Mouse (Mus musculus) layer of hippocampus, adult 2 months (tissue): Measurements from ENCODE around the gene Sfmbt2. TPM values are rescaled to one million over a fixed set of nuclear protein-coding genes. Genes with fewer than 3 reads are reported as not detected.
A peak's percentile ranks its signal among the peaks of the same experiment; 100 is the strongest.

Source experiments
- DNase-seq, 2 experiments: peaks; one replicate each; pipeline ENCODE4 v3.0.0; 2022; ENCODE audit warnings: low spot score in 2 of 2
- H3K27ac ChIP-seq: fragments of 200-600 bp; 2 replicates; pipeline ENCODE4 v1.8.1; 2022
- H3K4me3 ChIP-seq: fragments of 200-600 bp; 2 replicates; pipeline ENCODE4 v1.8.1; 2022; ENCODE audit warnings: mild to moderate bottlenecking
- CTCF ChIP-seq: fragments of 200-600 bp; conservative IDR thresholded peaks from 2 replicates; pipeline ENCODE4 v1.8.1; 2022; ENCODE audit warnings: antibody characterized with exemption, mild to moderate bottlenecking, moderate library complexity
- total RNA-seq, 2 experiments: library from RNA; stranded (reverse); gene quantifications; 2 replicates each; pipeline ENCODE4 v1.2.3; 2021

The Sfmbt2 gene
- total RNA-seq, 2 experiments from 2014 or later = 3.6 to 4.3 TPM

DNA sequence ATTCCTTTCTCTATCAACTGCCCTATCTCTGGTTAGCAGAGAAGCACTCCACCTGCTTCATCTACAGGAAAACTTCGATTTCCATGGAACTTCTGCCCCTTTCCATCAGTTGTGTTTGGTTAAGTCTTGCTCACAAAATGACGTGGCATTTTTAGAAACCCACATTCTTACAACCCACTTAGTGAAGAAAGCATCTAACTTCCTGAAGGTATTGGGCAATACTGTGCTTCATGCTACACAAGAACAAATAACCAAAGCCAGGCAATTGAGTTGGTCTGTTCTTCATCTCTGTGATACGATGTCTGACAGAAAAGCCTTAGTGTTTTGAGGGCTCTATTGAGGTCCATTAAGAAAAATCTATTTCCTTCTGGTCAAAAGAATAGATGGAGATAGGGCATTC is 17.4 kb upstream of the Sfmbt2 start:
- Histone ChIP-seq H3K27ac (no peak overlapping the region), H3K4me3 (no peak overlapping the region)
- no peak for DNase-seq
- no peak for TF ChIP-seq CTCF

DNA sequence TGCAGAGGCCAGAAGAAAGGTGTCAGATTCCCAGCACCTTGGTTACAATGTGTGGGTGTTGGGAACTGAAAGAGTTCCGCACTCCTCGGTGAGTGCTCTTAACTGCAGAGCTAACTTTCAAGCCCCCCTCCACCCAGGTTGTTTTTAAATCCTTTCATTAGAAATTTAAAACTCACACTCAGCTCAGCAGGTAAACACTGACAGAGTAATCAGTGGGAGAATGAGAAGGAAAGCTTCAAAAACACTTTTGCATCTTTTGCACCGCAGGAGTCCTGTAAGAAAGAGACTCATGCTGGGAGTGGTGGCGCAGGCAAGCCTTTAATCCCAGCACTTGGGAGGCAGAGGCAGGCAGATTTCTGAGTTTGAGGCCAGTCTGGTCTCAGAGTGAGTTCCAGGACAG is 16.4 kb upstream of the Sfmbt2 start:
- Histone ChIP-seq H3K27ac (no peak overlapping the region), H3K4me3 (no peak overlapping the region)
- no peak for DNase-seq
- no peak for TF ChIP-seq CTCF

DNA sequence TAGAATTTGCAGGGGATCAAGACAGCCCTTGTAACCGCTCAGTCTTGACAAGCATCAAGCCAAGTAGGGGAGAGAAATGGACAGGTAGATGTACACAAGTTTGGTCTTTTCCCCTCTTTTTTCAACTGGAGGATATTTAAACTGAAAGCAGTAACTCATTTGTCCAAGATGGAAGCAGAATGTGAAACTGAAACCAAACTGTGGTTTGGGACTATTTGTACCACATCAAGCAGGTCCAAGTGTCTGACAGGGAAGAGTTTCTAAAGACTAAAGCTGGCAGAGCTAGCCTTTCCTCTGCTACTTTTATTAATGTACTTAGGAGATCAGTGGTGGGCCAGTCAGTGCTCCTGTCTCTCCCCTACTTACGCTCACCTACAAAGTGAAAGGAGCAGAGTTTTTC is 10.4 kb upstream of the Sfmbt2 start:
- no peak overlapping the region for H3K27ac ChIP-seq
- no peak for TF ChIP-seq CTCF
- H3K4me3 ChIP-seq = no peak overlapping the region
- DNase-seq = no peak

DNA sequence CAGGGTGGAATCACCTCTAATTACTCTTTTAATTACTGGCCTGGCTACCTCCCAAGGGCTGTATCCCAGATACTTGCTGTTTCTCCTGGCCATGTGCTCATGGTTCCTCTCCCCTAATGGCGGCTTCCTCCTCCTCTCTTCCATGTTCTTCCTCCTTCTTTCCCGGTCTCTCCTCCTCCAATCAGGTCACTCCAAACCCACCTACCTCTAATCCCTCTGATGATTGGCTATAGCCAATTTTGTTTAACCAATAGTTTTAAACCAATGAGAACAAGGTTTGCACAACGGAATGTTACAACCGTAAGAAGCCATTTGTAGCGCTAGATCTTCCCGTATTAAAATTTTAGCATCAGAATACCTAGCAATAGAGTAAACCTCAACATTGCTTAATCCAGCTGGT is 5.2 kb upstream of the Sfmbt2 start:
- no peak for DNase-seq
- H3K27ac ChIP-seq = no peak overlapping the region
- TF ChIP-seq CTCF = no peak
- no peak overlapping the region for H3K4me3 ChIP-seq

DNA sequence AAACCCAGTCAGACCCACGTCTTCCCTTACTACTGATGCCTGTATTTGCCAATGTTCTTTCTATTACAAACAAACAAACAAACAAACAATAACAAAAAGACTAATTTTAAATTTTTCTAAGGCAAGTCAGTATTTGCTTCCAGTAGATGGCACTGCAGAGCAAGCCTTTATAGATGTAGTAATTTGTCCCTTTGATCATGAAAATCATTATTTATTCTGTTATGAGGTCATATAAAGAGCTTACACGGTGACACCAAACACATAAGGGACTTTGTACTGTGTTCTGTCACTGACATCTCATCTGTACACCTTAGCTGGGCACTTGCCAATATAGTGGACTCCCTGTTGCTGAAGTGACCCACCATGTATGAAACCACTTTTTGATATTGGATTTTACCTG is 4.0 kb upstream of the Sfmbt2 start:
- no peak overlapping the region for H3K27ac ChIP-seq
- DNase-seq = no peak
- peak; percentile 91 for TF ChIP-seq CTCF
- no peak overlapping the region for H3K4me3 ChIP-seq

DNA sequence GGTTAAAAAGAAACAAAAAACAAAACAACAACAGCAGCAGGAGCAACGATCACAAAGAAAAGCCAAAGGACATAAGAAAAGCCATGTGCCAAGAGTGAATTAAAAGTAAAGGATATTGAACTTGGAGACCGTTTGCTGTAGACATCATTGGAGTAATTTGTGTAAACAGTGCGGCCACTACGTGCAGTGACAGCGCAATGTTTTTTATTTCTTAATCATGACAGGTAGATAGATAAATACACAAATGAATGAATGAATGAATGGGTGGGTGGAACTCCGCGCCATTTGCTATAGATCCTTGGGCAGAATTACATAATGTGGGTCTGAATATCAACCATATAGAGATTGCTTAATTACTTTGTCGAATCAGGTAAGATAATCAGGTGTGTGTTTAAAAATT is 634 bp upstream of the Sfmbt2 start:
- no peak for DNase-seq
- no peak overlapping the region for H3K4me3 ChIP-seq
- TF ChIP-seq CTCF = no peak
- H3K27ac ChIP-seq = no peak overlapping the region

DNA sequence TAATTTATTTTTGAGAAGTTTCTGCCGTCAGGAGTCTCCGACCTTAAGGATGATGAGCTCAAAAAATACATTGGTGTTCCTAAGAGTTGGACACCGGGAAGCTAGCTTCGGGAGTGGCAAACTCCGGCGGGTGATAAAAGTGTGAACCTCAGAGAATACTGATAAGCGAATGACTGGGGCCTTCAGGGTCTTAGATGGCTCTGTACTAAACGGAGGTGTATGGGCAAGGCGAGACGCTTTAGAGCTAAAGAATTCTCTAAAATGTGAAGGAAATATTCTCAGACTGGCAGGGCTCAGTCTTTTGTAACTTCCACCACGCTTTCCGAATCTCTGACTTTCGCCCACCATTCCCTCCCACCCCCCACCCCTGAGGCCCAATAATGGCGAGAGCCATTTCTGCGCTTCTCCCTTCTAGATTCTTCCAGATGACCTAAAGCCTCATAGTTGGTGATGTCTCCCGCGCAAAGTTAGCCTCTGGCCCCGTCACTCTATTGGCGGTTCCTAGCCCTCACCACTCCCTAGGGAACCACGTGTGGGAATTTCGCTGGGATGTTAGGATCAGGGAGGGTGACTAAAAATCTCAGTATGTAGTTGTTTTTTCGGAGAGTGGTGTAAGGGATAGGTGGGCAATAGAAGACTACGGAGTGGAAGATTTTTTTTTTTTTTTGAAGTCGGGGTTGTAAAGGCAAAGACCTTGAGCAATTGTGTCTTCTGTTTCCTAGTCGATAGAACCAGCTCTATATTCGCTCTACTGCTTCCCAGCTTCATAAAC is 563 bp downstream of the Sfmbt2 start:
- no peak overlapping the region for H3K4me3 ChIP-seq
- no peak for DNase-seq
- no peak for TF ChIP-seq CTCF

DNA sequence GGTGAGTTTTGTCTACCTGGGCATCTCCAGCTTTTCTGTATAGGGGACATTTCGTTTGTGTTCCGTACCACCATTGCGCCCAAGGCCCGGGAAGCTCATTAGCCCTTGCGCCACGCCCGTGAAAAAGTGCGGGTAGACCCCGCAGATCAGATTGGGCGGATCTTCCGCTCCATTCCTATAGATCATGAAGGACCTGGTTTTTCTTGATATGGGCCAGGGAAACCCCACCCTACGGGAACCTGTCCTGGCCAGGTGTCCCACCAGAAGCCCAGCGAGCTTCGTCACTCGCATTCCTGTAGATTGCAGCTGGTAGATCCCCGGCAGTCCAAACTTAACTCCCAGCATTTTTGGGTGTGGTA is 1.1 kb downstream of the Sfmbt2 start:
- H3K27ac ChIP-seq = no peak overlapping the region
- H3K4me3 ChIP-seq = no peak overlapping the region
- TF ChIP-seq CTCF = no peak
- no peak for DNase-seq

More for the DNA sequence above, 563 bp downstream of the Sfmbt2 start:
- no peak overlapping the region for H3K27ac ChIP-seq

DNA sequence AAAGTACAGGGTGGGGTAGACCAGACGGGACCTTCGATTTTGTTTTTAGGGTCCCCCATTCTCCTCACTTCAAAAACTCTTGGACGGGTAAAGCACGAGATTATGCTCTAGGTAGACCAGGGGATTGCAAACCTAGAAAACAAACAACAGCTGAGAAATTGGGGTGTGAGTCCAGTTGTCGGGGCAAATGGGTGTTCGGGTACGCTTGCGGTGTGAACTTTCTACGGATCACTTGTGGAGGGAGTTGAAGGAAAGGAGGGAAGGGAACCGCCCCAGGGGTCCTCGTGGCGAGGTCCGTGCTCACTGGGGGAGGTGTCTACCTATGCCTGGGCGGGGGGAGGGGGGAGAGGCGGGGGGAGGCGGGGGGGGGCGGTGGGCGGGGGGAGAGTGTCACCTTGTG is 1.6 kb downstream of the Sfmbt2 start:
- no peak for DNase-seq
- H3K27ac ChIP-seq = no peak overlapping the region
- no peak overlapping the region; the same call in 1 of the 2 replicates for H3K4me3 ChIP-seq
- no peak for TF ChIP-seq CTCF

DNA sequence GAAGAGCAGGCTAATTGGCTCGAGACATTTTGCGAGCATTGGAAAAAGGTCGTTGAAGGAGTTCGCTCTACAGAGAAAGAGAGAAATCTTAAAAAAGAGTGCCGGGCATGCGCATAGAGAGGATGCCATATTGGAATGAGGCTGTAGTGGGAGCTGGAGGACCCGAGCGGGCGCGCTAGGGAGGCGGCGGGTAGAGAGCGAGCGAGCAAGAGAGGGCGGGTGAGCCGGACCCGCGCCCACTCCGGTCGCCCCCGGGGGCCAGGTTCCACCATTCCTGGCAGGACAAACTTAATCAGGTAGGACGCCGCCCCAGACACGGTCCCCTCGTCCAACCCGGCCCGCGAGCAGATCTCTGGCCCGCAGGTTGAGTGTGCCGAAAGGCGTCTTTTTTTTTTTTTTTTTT is 2.0 kb downstream of the Sfmbt2 start:
- Histone ChIP-seq H3K4me3 (peak overlapping the region; percentile 75), H3K27ac (no peak overlapping the region)
- peak; percentile 66 for TF ChIP-seq CTCF
- DNase-seq = peak; percentile 58 to 69

DNA sequence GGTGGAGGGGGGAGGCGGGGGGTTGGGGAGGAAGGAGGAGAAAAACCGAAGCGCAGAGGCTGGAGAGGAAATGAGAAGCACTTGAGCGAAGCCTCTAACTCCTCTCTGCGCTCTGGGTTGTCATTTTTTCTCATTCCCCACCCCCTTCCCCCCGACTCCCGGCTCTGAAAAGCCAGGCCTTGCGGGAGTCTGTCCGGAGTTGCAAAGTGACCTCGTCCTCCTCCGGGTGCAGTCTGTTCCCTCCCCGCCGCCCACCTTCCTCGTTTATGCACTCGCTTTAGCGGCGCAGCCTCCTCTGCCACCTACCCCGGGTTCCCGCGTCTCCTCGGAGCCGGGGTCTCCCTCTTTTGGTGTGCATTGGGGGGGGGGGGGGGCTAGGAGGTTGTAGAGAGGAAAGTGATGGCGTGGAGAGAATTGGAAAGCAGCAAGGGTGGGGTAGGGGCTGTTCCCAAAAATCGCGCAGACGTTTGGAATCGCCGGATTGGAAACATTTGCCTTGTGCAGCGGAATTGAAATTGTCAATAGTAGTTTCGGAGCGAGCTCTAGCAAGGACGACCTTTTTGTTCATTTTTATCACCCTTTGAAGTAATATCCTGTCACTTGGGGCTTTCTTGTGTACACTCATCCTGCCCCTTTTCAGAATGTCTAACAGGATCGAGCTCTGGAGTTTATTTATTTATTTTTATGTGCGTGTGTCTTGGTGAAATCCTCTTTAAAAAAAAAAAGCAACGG is 2.6 kb downstream of the Sfmbt2 start:
- DNase-seq = no peak
- Histone ChIP-seq H3K27ac (peak overlapping the region; percentile 28; the same call in 1 of the 2 replicates), H3K4me3 (peak overlapping the region; percentile 75)
- no peak for TF ChIP-seq CTCF

DNA sequence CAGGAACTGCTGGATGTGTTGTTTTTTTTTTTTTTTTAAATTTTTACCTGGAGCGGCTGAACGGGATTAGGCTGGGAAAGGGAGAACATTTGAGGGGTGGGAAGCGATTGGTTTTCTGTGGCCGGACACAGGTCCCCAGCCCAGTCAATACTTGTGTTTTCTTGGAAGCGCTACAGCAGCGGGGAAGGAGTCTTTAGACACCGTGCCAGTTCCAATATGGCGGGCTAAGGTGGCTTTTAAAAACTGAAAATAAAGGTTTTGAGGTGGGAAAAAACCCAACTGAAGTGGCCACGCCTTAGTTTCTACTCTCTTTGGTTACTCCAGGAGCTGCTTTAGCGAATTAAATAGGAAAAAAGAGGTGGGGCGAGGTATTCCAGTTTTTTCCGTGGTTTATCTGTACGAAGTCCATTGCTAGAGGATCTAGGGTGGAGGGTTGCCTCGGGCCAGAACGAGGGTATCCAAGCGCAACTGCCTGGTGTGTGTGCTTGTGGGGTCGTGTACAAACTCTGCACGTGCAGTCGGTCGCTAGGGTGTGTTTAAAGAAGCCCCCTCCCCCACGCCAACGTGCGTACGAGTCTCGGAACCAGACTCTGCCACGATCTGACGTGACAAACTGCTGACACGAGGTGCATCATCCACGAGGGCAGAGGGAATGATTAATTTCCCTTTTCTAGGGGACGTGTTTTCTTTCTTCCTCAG is 3.3 kb downstream of the Sfmbt2 start:
- TF ChIP-seq CTCF = no peak
- H3K27ac ChIP-seq = no peak overlapping the region
- no peak for DNase-seq
- peak overlapping the region; percentile 75 for H3K4me3 ChIP-seq
